In the genomic region with DNA sequence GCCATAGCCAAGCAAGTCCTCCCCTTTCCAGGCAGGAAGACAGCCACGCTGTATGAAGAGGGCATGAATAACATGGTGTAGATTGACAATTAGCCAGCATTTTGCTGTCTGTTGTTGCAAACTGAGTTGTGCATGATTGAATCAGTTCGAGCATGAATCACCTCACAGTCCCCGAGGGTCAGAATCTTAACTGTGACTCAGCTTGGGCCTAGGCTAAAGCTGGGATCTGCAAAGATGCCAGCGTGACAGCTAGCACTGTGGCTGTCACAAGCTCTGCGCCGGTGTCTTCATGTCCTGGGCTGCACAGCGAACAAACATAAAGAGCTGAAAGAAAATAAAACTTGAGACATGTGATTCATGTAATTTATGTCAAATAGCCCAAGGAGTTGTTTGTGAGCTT, we compare ENCODE assay signal across 11 mouse cellular contexts.
"Had no signal": no experiment of that assay in that cellular context is flagged by ENCODE, and none has a peak within 500 bp of the region (broad histone marks: within the 10 kb centered on the region; RNA-seq: fewer than 3 reads in every experiment).

No protein-coding gene starts in this region.

- ATAC-seq: liver, postnatal 0 days had no signal

- H3K27me3 ChIP-seq: limb, embryonic 12.5 days; liver, embryonic 13.5 days; lung, embryonic 15.5 days; midbrain, embryonic 12.5 days had no signal

- DNase-seq: kidney, postnatal 25 days; layer of hippocampus, adult 9-11 months; liver; liver, embryonic 13.5 days; liver, postnatal 0 days; lung, postnatal 14 days; thymus, adult 18-20 months; thymus, postnatal 14 days had no signal
